Mouse (Mus musculus): ENCODE results near the gene Fam8a1. TPM values are rescaled to one million over a fixed set of nuclear protein-coding genes. Genes with fewer than 3 reads are reported as not detected.

Gene Fam8a1
- polyA plus RNA-seq, 1 experiment from 2014 or later: 22.9 TPM

DNA sequence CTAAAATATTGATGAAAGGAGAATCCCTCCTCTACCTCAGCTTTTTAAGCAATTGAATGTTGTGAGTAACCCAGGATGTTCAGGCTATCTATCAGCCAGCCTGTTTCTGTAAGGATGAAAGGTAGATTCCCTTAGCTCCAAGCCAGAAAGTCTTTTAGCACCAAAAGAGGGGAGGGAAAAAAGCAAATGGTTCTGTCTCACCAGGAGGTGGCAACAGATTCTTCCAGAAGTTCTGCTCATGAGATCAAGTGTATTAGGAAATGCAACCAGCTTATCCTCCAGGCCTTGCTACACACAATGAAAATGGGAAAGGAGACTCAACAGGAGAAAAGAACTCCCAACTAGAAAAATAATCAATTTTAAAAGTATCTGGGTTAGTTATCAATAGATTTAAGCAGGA lies 55.0 kb downstream of the Fam8a1 start:
- Histone ChIP-seq H3K36me3 (no peaks in the 10 kb centered on the region), H3K9me3 (replicated peaks) (no peaks in the 10 kb centered on the region), H3K27me3 (no peaks in the 10 kb centered on the region), H3K27ac (no peak overlapping the region), H3K4me1 (peaks cover 15% of the 10 kb centered on the region), H3K9ac (no peak overlapping the region), H3K4me2 (replicated peaks) (no peak overlapping the region), H3K4me3 (no peak overlapping the region)
- no peak for ATAC-seq (ENCODE audit: low FRiP score)

DNA sequence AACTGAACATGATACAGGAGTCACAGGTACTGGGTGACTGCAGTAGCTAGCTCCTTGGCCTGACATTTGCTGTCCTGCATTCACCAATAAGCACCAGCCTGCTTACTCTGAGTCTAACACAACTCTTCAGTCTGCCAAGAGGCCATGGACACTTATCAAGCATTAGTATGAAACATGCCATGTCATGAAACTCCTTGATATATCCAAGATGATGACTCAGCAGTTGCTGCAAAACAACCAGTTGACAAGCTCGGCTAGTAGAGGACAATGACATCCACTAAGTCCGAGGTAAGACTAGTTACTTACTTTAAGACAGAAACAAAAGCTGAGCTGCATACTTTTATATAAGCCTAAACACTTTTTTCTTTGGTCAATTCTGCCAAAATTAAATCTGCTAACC lies 55.9 kb downstream of the Fam8a1 start:
- Histone ChIP-seq H3K27ac (no peak overlapping the region), H3K36me3 (no peaks in the 10 kb centered on the region), H3K4me2 (replicated peaks) (peak overlapping the region; percentile 80), H3K4me1 (peaks cover 15% of the 10 kb centered on the region), H3K4me3 (no peak overlapping the region), H3K9ac (no peak overlapping the region), H3K9me3 (replicated peaks) (no peaks in the 10 kb centered on the region), H3K27me3 (no peaks in the 10 kb centered on the region)
- ATAC-seq (ENCODE audit: low FRiP score): no peak
- WGBS: 48% methylated on average over 2 of the region's 2 CpGs

DNA sequence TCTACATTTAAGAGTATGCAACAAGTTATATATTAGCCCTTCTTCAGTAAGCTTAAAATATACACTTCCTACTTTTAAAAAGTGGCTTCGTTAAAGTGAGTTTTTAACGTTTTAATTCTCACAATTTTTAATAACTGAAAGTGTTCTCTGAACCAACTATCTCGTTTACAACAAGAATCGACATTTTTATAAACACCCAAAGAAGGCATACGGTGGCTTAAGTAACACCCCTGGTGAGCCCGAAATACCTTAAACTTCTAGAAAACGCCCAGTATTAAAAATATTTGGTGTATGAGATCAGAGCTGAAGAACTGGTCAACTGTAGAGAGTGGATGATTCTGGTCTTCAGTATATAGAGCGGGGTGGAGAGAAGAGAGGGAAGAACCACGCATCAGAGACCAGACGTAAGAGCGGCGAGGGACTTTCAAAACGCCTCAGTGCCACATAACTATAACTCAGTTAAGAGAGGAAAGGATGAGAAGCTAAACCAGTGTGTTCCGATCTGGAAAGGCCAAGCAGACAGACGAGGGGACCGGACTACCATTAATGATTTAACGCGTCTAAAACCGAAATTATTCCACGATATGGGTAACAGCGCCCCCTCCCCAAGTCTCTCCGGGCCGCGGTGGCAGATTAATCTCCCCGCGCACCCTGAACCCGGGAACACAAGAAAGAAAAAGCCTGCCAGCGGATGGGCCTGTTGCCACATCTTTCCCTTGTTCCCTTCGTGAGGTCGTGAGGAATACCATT lies 57.1 kb downstream of the Fam8a1 start:
- 1% methylated on average over 30 of the region's 30 CpGs for WGBS
- Histone ChIP-seq H3K36me3 (no peaks in the 10 kb centered on the region), H3K4me1 (peaks cover 15% of the 10 kb centered on the region), H3K9me3 (replicated peaks) (no peaks in the 10 kb centered on the region), H3K27me3 (no peaks in the 10 kb centered on the region), H3K4me3 (peak overlapping the region; percentile 100), H3K9ac (peak overlapping the region; percentile 96), H3K4me2 (replicated peaks) (peak overlapping the region; percentile 80), H3K27ac (peak overlapping the region; percentile 92)
- no peak for ATAC-seq (ENCODE audit: low FRiP score)

DNA sequence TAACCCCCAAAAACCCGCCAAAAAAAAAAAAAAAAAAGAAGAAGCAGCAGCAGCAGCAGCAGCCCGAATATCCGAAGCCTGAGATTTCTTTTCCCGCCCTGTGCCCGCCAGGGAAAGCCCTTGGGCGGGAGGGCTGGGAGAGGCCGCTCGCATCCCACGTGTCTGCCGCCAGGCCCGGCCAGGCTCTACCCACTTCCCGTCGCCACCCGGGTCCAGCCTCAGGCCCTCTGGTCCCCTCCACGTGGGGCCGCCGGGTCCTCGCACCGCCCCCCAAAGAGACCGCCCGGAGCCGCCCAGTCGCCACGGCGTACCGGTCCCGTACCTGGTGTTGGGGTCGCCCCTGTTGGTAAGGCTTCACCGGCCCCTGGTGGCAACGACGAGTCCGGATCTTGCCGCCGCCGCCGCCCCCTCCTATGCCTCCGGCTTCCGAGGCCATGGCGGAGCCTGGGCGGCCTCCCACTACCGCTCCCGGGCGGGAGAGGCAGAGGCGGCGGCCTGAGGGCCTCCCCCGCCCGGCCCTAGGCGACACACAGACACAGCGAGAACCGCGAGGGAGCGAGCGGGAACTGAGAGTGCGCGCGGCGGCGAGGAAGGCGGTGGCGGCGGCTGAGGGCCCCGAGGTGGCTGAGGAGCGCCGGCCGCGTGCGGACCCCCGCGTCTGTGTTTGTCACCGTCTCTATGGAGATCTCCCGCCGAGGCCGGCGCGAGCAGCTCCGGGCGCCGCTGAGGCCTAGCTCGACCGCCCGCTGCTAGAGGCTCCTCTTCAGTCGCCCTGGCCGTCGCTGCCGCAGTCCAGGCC lies 57.9 kb downstream of the Fam8a1 start:
- peak overlapping the region; percentile 100 for H3K4me3 ChIP-seq
- under 1% methylated on average over 74 of the region's 85 CpGs for WGBS
- H3K27me3 ChIP-seq: no peaks in the 10 kb centered on the region
- H3K4me2 ChIP-seq (replicated peaks): peak overlapping the region; percentile 80
- H3K27ac ChIP-seq: peak overlapping the region; percentile 92
- peak overlapping the region; percentile 96 for H3K9ac ChIP-seq
- no peaks in the 10 kb centered on the region for H3K36me3 ChIP-seq
- ATAC-seq (ENCODE audit: low FRiP score): peak; percentile 90
- peaks cover 15% of the 10 kb centered on the region for H3K4me1 ChIP-seq
- H3K9me3 ChIP-seq (replicated peaks): no peaks in the 10 kb centered on the region

Other genes starting within 250 kb of the Fam8a1 start
- gene Cap2, start 167.7 kb upstream of the Fam8a1 start, polyA plus RNA-seq (2016; fragmentation: Nextera tagmentation; extraction: Ambion mirVana): 9.4 and 10.2 TPM in 2 replicates
- 40.5 and 40.6 TPM in 2 replicates for gene Nup153, start 58.4 kb downstream of the Fam8a1 start, polyA plus RNA-seq (2016; fragmentation: Nextera tagmentation; extraction: Ambion mirVana)